Mouse (Mus musculus): Measurements from ENCODE around the gene Fam114a1. TPM values are rescaled to one million over a fixed set of nuclear protein-coding genes. Genes with fewer than 3 reads are reported as not detected.

The Fam114a1 gene
- polyA plus RNA-seq (2015; fragmentation: Nextera tagmentation; extraction: Ambion mirVana) = 32.3 and 36.3 TPM in 2 replicates

DNA sequence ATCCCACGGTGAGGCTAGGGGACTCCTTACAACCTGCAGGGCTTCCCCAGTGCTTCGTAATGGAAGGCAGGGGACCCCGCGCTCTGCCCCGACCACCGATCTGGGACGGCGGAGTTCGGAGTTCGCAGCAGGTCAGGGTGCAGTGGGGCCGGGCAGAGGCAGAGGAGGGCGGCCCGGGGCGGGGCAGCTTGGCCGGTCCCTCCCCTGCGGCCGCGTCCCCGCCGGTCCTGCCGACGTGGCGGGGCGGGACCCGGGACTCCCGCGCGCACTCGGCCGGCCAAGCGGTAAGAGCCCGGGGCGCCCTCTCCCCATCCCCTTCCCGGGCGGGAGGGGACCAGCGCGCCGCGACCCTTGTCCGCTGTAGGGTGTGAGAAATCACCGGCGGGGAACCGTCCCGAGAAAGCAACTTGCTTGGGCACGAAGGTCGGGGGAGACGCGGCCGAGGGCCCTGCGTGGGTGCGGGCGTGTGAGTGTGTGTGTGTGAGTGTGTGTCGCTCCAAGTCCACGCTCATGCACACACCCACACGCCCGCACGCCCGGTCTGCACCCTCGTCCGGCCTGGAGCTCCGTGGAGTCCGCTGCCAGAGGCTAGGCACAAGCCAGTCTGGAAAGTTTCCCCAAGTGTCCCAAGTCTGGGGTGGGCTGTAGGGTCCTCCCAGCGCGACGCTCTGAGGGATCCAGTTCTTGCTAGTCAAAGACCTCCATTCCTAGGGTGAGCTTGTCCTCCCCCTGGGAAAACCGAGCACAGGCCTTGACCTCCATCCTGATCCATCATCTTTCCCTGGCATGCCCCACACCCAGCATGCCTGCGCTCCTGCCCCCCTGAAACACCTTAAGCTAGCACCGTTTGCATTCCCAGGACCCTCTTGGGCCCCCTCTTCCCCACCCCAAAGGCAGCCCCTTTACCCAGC lies at the start of gene Fam114a1:
Gene Fam114a1 (plus strand): TSS at position 211 of the 911 bp plus-strand sequence.

DNA sequence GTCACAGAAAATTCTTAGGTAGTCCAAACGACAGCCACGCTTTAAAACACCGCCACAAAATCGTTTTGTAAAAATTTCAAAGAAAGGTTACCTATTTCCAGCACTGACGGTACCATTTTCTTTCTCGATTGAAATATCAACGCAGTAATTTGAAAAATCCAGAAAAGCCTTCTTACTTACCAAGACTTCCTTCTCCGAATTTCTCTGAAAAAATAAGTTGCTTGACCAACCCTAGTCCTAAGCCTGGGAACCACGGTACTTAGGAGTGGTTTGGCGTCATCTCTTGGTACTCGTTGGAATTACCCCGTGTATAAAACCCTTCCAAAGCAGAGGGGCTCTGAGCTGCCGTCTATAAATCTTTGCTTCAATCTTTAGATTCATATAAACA lies 10.0 kb upstream of the Fam114a1 start, which contains the start of gene Tlr6:
Gene Tlr6 (minus strand): TSS at position 255 of the 388 bp plus-strand sequence.

MicroRNAs encoded within 50 kb of the gene (microRNA counts, 519-probe panel; counts per million panel counts)
- microRNA mmu-miR-574-3p = 3,113 counts per million, percentile 72 among the panel's probes with 10 or more counts
- microRNA mmu-miR-574-5p = 2,318 counts per million, percentile 66 among the panel's probes with 10 or more counts

Small RNA genes within 50 kb of the gene (microRNA-seq; reads per million reads assigned to microRNA genes)
- 225 to 444 reads per million in 2 experiments for gene Mir574

Other genes starting within 250 kb of the Fam114a1 start
- gene Klf3, start 166.7 kb upstream of the Fam114a1 start, polyA plus RNA-seq (2015; fragmentation: Nextera tagmentation; extraction: Ambion mirVana) = 30.7 and 39.9 TPM in 2 replicates
- gene Tlr1, start 36.5 kb upstream of the Fam114a1 start, polyA plus RNA-seq (2015; fragmentation: Nextera tagmentation; extraction: Ambion mirVana) = 0.72 and 1.2 TPM in 2 replicates
- 0.67 and 0.94 TPM in 2 replicates for gene Tlr6, start 10.0 kb upstream of the Fam114a1 start, polyA plus RNA-seq (2015; fragmentation: Nextera tagmentation; extraction: Ambion mirVana)
- gene Tmem156, start 122.1 kb downstream of the Fam114a1 start, polyA plus RNA-seq (2015; fragmentation: Nextera tagmentation; extraction: Ambion mirVana) = 0.32 and 0.44 TPM in 2 replicates
- gene Klhl5, start 137.5 kb downstream of the Fam114a1 start, polyA plus RNA-seq (2015; fragmentation: Nextera tagmentation; extraction: Ambion mirVana) = 10.4 and 10.5 TPM in 2 replicates
- 2.3 and 2.5 TPM in 2 replicates for gene Wdr19, start 229.6 kb downstream of the Fam114a1 start, polyA plus RNA-seq (2015; fragmentation: Nextera tagmentation; extraction: Ambion mirVana)